Mouse (Mus musculus): ENCODE results near the gene Polr2e.

The Polr2e gene

DNA sequence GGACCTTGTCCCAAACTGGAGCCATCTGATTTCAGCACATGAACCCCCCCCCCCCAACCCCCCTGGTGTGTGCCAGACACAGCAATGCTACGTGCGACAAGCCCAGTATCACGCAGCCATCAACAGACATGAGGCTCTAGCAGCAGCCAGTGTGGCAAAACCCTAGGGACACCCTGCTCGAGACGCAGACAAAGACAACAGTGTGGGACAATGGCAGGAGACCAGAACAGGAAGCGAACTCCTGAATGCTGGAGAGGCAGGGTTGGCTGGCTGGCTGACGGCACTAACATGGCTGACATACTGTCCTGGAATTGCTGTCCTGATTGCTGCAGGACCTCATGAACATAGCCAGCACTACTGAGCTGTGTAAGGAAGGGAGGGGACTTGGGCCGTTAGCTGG is 4.4 kb downstream of the Polr2e start:
- DNase-seq (ENCODE audit: low spot score) = no peak

DNA sequence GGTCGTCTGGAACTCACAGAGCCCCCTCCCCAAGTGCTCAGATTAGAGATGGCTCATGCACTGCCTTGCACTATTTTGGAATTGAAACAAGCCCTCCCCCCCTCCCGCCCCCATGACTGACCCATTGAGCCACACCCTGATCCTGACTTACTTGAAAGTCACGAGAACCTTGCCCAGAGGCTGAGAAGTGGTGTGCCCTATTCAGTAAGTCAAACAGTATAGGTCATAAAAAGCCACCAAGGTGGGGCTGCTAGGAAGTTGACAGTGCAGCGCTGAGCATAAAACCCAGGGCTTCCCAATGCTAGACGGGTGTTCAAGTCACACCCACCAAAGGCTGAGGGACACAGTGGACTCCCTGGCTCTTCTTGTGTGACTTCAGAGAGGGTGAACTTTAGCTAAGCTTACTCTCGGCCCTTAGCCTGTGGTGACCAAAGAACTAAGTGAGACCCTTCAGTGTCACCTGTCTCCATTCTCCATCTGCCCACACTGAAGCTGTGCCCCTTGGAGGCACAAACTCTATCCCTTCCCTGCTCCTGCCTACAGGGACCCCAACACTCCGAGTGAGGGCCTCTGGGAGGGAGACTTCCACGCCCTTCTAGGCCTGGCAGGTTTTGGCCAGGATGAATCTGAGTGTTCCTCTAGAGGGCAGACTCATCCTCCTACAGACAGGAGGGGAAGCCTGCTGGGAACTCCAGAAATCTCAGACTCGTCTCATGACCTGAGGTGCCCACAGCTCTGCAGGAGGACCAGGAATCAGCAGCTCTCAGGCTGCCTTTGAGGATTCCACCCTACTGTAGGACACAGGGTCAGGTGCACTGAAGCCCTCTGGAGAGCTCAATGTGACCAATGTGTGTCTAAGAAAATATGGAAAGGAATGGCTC is 5.8 kb downstream of the Polr2e start:
- no peak for DNase-seq (ENCODE audit: low spot score)

DNA sequence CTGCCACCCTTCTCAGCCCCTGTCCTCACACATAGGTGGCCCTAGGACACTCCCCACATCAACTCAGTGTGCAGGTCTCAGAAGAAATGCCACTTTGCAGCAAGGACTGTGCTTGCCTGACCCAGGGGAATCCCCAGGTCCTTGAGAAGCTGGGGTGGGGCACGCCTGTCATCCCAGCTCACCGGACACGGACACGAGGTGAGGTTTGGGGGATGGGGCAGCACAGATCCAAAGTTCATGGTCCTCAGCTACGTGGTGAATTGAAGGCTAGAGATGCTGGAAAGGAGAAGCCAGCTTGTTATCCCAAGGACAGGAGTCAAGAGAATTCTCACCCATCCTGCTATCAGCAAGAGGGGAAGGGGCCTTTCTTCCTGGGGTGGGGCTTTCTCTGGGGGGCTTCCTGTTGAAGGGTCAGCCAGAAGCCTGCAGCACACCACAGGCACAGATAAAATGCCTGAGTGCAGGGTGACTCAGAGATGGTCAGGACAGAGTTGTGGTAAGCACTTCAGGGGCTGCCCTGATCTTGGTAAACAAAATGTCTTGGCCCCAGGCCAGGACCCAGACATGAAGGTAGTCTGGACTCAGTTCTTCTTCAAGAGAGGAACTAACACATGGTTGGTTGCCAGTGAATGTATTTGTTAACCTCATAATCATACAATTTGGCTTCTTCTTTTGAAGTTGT is 6.7 kb downstream of the Polr2e start:
- peak; percentile 66 for DNase-seq (ENCODE audit: low spot score)

DNA sequence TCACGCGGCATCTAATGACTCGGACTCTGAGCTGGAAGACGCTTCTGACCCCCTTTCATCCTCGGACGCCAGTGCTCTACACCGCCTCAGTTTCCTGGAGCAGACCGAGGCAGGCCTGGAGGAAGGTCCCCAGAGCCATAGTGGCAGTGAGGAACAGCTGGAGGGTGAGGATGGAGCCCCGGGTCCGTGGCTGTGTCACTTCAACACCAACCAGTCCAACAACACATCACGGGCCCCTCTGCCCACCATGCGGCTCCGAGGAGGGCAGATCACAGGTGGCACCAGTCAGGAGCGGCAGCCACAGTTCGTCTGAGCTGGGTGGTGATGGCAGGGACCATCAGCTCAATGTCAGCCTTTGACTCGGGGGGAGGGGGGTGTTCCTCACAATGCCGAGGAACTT is 8.9 kb downstream of the Polr2e start:
- DNase-seq (ENCODE audit: low spot score) = no peak

DNA sequence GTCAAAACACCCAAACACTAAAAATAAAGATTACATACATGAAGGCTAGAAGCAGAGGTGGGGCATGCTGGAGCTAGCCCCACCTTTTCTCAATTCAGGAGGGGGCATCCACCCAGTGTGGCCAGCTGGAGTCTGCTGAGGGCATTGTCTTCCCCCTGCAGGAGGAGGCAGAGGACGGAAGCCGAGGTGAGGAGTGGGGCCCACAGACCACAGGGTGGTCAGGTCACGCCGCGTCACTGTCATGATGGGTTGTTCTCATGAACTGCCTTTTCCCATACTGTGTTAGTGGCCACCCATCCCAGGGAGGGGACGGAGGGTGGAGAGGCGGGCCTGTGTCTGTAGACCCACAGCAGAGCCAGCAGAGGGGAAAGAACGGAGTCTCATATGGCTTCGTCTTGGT is 9.4 kb downstream of the Polr2e start:
- DNase-seq (ENCODE audit: low spot score) = no peak

DNA sequence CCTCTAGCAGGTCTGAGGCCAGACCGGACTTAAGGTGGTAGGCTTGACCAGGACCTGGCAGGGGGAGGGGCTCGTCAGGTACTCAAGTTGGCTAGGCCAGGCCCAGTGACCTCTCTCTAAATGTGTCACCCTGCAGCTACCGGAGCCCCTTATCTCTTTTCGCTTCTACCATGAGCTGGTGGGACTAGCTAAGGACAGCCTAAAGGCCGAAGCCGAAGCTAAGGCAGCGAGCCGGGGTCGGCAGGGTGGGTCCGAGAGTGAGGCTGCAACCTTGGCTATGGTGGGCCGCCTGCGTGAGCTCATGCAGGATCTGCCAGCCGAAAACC is 11.1 kb downstream of the Polr2e start:
- DNase-seq (ENCODE audit: low spot score) = no peak

DNA sequence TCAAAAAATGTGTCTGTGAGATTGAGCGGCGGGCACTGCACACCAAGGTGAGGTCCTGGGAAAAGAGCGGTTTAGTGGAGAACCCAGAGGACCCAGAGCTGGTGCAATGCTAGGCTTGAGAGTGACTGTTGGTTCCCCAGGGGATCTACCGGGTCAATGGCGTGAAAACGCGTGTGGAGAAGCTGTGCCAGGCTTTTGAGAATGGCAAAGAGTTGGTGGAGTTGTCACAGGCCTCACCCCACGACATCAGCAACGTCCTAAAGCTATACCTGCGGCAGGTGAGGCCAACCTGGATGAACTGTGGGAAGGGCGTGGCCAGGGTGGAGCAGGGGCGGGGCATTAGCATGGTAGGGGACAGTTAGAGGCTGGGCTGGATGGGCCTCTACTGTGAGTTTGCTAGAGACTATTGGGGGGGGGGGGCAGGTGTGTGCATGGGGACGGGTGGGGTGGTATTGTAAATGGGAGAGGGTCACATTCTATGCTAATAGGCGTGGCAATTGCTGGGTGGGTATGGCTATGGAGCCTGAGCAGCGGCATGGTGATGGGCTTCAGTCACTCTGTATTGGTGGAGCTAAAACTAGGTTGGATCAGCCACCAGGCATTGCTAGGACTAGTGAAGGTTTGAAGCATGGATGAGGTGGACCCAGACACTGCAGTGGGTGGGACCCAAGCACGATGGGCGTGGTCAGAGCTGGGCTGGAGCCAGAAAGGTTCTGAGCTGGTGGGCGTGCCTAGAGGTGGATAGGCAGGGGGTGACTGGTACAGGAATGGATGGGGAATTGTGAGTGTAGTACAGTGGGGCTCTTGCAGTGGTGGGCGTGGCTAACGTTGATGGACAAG is 11.7 kb downstream of the Polr2e start:
- DNase-seq (ENCODE audit: low spot score) = no peak

DNA sequence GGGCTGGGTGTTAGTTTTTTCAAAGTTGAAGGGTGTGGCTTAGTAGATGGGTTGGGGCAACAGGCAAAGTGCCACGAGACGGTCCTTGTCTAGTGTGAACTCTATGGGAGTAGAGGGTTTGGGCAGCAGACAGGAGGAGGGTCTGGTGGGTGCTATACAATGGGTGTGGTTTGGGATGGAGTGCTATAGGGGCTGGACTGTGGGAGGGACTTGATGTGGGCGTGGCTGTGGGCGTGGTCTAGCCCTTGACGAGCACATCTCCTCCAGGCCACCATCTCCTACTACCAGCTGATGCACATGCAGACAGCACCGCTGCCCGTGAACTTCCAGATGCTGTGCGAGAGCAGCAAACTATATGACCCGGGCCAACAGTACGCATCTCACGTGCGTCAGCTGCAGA is 13.7 kb downstream of the Polr2e start:
- DNase-seq (ENCODE audit: low spot score) = no peak

DNA sequence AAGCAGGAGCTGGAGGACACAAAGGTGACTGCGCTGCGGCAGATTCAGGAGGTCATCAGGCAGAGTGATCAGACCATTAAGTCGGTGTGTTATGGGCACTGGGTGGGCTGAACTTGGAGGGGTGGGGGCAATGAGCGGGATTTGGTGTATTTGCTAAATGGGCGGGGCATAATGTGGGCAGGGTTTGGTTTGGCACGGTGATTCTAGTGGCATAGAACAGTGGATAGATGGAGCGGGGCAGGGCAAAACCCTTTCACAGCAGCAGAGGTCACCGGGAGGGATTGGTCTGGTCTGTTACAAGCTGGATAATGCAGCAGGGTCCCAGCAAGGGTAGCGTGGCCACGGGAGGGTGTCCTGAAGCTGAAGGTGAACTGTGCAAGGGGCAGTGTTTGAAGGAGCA is 14.1 kb downstream of the Polr2e start:
- DNase-seq (ENCODE audit: low spot score) = no peak

DNA sequence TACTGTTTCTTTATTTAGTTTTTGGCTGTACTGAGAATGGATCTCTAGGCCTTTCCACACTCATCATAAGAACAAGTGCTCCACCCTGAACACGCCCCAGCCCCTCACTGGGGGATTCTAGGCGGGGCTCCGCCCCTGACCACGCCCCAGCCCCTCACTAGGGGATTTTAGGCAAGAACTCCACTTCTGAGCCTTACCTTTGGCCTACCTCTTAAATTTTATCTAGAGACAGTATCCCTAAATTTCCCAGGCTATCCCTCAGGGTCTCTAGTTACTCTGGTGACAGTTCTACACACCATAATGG is 14.6 kb downstream of the Polr2e start:
- no peak for DNase-seq (ENCODE audit: low spot score)

DNA sequence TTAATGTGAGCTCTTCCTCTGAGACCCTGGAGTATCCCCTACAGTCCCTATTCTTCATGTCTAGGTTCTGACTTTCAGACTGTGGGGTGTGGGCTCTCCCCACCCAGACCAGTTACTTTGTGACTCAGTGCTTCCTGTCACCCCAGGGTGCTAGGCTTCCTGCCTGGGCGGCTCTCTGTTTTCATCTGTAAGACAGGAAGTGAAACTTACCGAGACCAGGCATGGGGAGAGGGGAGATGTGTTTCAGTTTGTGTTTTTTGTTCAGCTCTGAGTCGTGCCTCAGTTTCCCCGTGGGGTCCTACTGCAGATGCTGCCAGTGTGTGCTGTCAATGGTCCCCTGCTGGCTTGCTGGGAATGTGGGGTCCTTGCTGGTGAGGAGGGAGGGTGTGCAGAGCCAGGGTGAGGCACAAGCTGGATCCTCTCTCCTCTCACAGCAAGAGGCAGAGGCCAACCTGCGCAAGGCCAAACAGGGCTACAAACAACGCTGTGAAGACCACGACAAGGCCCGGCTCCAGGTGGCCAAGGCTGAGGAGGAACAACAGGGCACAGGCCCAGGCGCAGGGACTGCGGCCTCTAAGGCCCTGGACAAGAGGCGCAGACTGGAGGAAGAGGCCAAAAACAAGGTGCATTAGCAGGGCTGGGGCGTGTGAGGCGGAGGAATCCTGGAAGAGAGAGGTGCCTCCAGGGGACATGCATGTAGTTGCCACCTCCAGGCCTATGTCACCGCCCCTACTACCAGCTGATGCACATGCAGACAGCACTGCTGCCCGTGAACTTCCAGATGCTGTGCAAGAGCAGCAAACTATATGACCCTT is 15.2 kb downstream of the Polr2e start:
- no peak for DNase-seq (ENCODE audit: low spot score)

DNA sequence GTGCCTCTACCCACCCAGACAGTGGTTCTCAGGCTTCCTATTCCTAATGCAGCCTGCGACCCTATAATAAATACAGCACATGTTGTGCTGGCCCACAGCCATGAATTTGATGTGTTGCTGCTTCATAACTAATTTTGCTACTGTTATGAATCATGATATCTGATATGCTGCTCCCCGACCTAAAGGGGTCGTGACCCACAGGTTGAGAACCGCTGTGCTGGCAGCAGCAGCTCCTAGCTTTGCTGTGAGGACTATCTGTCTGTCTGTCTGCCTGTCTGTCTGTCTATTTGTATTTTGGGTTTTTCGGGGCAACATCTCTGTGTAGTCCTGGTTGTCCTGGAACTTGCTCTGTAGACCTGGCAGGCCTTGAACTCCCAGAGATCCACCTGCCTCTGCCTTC is 15.8 kb downstream of the Polr2e start:
- no peak for DNase-seq (ENCODE audit: low spot score)

DNA sequence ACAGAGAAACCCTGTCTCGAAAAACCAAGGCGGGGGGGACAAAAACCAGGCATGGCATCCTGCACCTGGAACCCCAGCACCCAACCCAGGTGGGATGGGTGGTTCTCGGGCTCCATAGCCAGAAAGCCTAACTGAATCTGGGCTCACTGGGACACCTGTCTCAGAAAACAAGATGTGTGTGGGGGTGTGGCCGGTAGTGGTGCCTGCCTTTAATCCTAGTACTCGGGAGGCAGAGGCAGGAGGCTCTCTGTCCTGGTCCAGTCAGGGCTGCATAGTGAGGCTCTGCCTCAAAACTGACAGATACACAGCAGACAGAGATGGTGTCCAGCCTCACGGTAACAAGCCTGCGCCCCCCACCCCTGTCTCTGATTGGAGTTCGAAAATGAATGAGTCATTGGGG is 16.8 kb downstream of the Polr2e start:
- no peak for DNase-seq (ENCODE audit: low spot score)

DNA sequence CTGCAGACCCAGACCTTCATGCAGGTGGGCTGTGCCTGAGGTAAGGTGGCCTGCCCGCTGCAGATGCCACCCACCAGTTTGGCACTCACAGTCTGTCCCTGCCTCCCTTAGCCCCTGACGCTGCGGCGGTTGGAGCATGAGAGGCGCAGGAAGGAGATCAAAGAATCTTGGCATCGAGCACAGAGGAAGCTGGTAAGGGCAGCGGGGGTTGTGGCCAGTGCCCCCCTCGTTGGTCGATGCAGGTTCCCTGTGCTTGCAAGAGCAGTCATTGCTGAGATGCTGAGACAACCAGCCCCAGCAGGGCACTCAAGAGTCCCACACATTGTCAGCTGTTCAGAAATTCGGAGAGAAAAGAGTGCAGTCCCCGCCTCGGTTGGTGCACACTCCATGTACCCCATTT is 17.4 kb downstream of the Polr2e start:
- no peak for DNase-seq (ENCODE audit: low spot score)

DNA sequence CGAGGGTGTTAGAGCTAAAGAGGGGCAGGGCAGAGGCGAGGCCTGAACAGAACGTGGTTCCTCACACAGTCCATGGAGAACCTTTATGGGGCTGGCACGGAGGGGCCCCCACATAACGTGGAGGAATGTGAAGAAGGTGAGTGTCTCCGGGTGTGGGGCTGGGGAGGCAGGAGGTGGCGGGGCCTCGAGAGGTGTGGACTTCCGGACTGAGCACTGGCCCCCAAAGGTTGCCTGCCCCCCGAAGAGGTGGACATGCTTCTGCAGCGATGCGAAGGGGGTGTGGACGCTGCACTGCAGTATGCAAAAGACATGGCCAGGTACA is 18.3 kb downstream of the Polr2e start:
- DNase-seq (ENCODE audit: low spot score) = no peak

DNA sequence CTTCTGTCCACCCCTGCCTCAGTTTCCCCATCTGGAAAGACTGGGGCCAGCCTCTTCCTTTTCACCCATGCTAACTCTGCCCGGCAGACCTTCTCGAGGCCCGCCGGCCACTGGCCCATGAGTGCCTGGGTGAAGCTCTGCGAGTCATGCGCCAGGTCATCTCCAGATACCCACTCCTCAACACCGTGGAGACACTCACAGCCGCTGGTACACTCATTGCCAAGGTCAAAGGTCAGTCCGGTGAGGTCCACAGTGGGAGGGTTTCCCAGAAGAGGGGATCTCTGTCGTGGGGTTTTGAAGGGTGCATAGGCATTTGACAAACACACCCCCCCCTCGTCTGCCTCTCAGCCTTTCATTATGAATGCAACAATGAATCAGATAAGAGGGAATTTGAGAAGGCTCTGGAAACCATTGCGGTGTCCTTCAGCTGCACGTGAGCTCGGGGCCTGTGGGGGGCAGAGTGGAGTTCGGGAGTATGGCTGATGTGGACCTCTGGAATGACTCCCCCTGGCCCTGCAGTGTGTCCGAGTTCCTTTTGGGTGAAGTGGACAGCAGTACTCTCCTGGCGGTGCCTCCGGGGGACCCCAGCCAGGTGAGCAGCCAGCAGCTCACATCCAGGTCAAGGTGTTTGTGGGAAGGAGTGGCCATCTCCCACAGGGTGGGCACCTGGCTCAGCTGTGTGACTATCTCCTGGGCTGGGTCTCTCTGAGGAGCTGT is 18.8 kb downstream of the Polr2e start:
- DNase-seq (ENCODE audit: low spot score) = no peak

DNA sequence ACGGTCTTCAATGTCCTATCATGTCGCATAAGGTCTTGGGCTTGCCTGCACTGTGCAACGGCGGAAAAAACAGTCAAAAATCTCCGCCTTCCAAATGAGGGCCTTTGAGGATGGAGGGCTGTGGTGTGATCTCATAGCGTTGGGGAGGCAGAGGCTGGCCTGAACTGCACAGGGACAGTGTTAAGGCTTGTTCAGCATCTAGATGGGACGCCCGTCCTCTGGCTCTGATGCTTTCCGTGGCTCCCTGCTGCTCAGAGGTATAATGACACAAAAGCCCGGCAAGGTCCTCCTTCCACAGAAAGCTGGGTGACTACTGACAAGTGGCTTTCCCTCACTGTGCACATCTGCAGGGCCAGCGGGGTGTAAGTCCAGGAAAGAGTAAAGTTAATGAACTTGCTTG is 19.4 kb downstream of the Polr2e start:
- no peak for DNase-seq (ENCODE audit: low spot score)

DNA sequence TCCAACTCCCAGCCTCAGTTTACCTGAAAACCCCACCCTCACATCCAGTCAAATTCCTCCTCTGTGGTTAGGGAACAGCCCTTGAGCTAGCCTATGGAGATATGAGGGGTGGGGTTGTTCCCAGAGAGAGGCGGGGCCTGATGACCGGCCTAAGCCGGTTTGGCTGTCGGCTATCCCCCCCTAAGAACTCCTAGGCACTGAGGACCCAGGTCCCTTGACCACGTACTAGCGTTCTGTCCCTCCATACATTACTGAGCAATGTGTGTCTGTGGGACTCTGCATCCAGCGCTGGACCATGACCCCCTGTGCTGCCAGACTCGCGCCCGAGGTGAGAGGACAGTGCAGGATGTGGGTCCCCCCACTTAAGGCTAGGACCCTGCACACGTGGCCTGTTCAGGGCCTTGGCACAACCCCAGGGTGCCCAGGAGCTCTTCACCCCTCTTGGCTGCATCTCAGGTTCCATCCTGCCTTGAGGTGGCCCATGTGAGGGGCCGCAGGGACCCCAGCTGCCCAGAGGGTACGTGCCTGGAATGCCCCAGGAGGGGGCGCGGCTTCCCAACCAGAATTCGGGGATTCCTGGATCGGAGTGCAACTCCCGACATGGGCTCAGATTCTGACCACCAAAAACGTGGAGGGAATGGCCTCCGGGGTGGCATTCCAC is 20.0 kb downstream of the Polr2e start:
- DNase-seq (ENCODE audit: low spot score) = no peak

DNA sequence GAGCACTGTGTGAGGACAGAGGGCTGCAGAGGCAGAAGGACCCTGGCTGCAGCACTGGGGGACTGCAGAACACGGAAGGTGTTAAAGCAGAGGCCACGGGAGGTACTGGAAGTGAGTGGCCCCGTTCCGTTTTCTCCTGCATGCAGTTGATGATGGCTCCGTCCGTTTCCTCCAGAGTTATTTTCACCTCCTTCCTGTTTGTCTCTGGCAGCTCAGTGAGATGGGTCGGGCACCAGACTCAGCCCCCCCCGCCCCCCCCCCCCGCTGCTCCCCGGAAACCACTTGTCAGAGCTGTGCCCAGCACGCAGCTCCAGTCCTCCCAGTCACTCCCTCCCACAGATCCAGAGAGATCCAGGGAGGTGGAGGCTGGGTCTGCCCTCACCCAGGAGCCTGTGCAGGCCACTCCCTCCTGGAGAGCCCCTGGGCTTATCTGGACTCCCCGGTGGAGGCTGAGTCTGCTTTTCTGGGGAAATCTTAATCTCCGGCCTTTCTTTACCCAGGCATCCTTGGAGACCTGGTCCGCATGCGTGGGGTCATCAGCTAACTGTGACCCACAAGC is 20.8 kb downstream of the Polr2e start:
- peak; percentile 52 for DNase-seq (ENCODE audit: low spot score)

DNA sequence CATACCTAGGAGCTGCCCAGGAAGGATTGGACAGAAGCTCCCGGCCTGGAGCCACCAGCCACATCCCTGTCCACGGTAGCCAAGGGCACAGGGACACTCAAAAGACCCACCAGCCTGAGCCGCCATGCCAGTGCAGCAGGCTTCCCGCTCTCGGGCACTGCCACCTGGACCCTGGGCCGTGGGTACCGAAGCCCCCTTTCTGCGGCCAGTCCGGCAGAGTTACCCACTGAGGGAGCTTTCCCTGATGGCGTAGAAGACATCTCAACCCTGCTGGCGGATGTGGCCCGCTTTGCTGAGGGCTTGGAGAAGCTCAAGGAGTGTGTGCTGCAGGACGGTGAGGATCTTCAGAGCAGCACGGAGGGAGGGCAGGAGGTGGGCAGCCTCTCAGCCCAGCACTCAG is 21.8 kb downstream of the Polr2e start:
- DNase-seq (ENCODE audit: low spot score) = no peak

DNA sequence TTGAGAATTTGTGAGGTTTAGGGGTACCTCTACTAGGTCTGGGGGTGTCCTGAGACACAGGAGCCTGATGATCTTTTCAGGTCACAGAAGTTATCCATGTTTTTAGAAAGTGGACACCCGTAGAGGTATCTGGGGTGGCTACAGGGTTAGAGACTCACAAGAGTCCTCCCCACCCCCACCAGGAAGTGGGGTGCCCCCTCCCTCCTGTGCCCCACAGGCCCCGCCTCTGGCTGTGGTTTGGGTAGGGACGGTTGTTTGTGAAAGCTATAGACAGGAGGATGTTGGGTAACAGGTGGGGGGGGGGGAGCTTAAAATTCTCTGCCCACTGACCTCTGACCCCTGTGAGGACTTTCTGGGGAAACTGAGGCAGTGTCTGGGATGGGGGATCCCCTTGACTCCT is 22.2 kb downstream of the Polr2e start:
- DNase-seq (ENCODE audit: low spot score) = peak; percentile 64
